Mouse (Mus musculus): ENCODE measurements at regions not wholly inside any gene's neighbourhood (a gene's known extent, or its start where the extent isn't known, plus 50 kb on each side); places are given as distances from the start of the nearest gene placed in this dataset.

GRCm38 (mm10) chr4:39179445-39179844 lies 270.6 kb upstream of the 1700009N14Rik start:
- DNase-seq (ENCODE audit: low spot score in 2 of 2): no peak

- DNase-seq (ENCODE audit: low spot score in 2 of 2): no peak
Observed at GRCm38 (mm10) chr4:39185680-39186079, 264.4 kb upstream of the 1700009N14Rik start.

GRCm38 (mm10) chr4:39199152-39199551 lies 250.9 kb upstream of the 1700009N14Rik start:
- DNase-seq (ENCODE audit: low spot score in 2 of 2): peak in 1 of 2 experiments; percentile 36

GRCm38 (mm10) chr4:39210599-39210998 lies 239.5 kb upstream of the 1700009N14Rik start:
- no peak for DNase-seq (ENCODE audit: low spot score in 2 of 2)
